Mouse (Mus musculus) kidney, adult 2 months (tissue): Measurements from ENCODE around the gene Kin. TPM values are rescaled to one million over a fixed set of nuclear protein-coding genes. Genes with fewer than 3 reads are reported as not detected.

ENCODE experiments used
- DNase-seq: peaks from one replicate; pipeline ENCODE4 v3.0.0; 2021
- H3K27ac ChIP-seq: fragments of 200-500 bp; 2 replicates; pipeline ENCODE4 v1.5.1; 2012; ENCODE audit warnings: low read depth, low read length, control low read depth, inconsistent platforms; ENCODE audit not compliant: insufficient read depth
- H3K27me3 ChIP-seq: fragments of 200-500 bp; replicated peaks from 2 replicates; pipeline ENCODE4 v1.6.1; 2012; ENCODE audit warnings: mild to moderate bottlenecking, moderate library complexity, low read length, inconsistent platforms; ENCODE audit not compliant: control insufficient read depth, insufficient read depth
- H3K36me3 ChIP-seq: fragments of 200-500 bp; 2 replicates; pipeline ENCODE4 v1.6.1; 2012; ENCODE audit warnings: mild to moderate bottlenecking, moderate library complexity, low read length, inconsistent platforms; ENCODE audit not compliant: control insufficient read depth, insufficient read depth
- H3K4me1 ChIP-seq: fragments of 200-500 bp; 2 replicates; pipeline ENCODE4 v1.6.1; 2011; ENCODE audit warnings: low read length; ENCODE audit not compliant: control insufficient read depth, insufficient read depth
- H3K4me3 ChIP-seq: fragments of 200-500 bp; 2 replicates; pipeline ENCODE4 v1.5.1; 2011; ENCODE audit warnings: mild to moderate bottlenecking, low read depth, low read length, control low read depth; ENCODE audit not compliant: insufficient read depth
- CTCF ChIP-seq: fragments of 200-500 bp; conservative IDR thresholded peaks from 2 replicates; pipeline ENCODE4 v1.5.1; 2011; ENCODE audit warnings: low read depth, mild to moderate bottlenecking, control low read depth, low read length, moderate library complexity, mixed read lengths; ENCODE audit not compliant: insufficient read depth, insufficient read length
- POLR2A ChIP-seq: fragments of 200-500 bp; IDR thresholded peaks from one replicate; pipeline ENCODE4 v1.6.1; 2011; ENCODE audit warnings: low read depth, low read length, control low read depth
- WGBS: fragments of 180-500 bp; shearing (Covaris S2); methylation state at CpG from one replicate; pipeline ENCODE4 v1.1.7; 2018; 5-methylcytosine and 5-hydroxymethylcytosine counted together
- polyA plus RNA-seq: library from polyadenylated mRNA; depleted of rRNA; stranded (reverse); fragments of >200 nt; gene quantifications from 2 replicates; pipeline ENCODE4 v1.2.3, GENCODE M21; 2012

The Kin gene
- polyA plus RNA-seq, 1 experiment: 4.6 TPM

DNA sequence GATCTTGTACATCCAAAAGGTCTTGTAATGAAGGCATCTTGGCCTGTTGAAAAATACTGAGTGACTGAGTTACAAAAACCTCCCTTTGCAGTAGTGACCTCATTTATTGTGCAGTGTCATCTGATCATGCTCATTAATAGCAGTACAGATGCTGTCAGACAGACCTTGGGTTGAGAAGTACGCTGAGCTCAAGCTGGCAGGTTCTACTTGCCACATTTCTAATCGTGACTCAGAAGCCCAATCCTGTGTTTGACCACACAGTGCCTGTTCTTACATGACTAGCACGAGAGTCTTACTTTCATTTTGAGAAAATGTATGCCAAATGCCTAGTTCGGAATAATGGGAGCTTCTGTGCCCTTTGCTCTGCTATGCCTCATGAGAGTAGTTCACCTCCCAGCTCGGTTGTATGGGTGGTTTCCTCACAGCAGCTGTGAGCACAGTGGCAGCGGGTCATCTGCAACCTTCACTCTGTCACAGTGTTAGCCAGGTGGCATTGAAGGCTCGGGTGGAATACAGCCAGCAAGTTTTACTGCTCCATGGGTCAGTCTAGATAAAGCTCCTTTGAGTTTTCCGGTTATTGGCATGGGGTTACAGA, 7.0 kb downstream of the Kin start:
- Histone ChIP-seq H3K36me3 (peaks cover 7% of the 10 kb centered on the region), H3K4me3 (no peak overlapping the region), H3K27ac (no peak overlapping the region), H3K27me3 (no peaks in the 10 kb centered on the region), H3K4me1 (no peaks in the 10 kb centered on the region)
- DNase-seq: no peak
- TF ChIP-seq CTCF (no peak), POLR2A (no peak)
- WGBS: 70% methylated on average over 8 of the region's 8 CpGs

DNA sequence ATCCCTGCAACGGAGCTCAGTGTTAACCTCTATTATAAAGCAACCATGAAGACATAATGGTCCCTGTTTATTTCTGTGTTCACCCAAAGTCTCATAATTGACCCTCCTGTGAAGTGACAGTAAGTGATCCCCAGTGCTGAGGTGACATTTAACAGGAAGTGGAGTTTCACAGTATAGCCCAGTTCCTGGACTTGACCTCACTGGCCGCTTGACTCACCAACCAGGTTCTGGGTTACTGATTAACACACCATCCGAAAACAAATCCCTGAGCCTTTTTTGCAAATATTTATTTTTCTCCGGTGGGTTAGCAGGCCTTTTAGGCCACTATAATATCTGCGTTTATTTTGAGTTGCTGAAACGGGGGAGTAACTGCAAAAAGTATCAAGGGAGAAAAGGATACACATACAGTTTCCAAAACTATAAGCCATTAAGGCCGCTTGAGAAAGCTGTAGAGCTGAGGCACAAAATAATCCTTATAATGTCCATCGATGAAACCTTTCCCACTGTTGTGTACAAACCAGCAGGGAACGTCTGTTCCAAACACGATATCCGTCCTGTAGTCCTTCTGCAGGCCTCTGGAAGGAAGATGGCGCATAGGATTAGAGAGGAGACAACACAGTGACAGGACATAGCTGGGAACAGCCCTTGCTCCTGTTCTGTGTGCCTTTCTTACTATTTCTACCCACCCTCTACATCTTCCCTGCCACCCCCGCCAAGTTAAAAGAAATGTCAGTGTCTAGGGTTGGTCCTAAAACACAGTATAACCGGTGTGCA, 14.1 kb downstream of the Kin start:
- H3K36me3 ChIP-seq: peaks cover 7% of the 10 kb centered on the region

DNA sequence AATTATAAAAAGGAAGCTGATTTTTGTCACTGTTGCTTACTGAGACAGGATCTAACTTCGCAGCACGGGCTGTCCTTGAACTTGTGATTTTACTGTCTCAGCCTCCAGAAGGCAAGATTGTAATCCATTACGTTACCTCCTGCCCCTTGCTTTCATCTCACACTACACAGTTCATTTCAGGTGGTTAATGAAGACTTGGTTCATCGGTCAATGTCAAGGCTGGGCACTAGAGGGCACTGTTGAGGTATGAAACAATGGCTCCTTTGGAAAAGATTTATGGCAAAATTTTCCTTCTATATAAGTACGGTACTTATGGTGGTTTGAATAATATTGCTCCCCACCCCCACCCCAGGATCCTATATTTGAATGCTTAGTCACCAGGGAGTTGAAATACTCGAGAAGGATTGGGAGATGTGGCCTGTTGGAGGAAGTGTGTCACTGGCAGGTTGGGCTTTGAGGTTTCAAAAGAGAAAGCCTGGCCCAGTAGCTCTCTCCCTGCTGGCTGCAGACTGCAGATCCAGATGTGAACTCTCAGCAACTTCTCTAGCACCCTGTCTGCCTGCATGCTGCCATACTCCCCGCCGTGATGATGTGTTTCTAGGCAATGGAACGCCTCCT, 18.3 kb downstream of the Kin start:
- DNase-seq: peak; percentile 54
- H3K36me3 ChIP-seq: no peaks in the 10 kb centered on the region
- WGBS: 35% methylated on average over 9 of the region's 9 CpGs

More for the DNA sequence above, 14.1 kb downstream of the Kin start:
- DNase-seq: peak; percentile 64
- Histone ChIP-seq H3K27me3 (no peaks in the 10 kb centered on the region), H3K4me1 (0 out of 2 replicates have a peak, but pooled peaks cover 3% of the 10 kb centered on the region), H3K4me3 (no peak overlapping the region), H3K27ac (no peak overlapping the region)
- no peak for TF ChIP-seq POLR2A
- TF ChIP-seq CTCF: no peak
- WGBS: 64% methylated on average over 14 of the region's 14 CpGs

DNA sequence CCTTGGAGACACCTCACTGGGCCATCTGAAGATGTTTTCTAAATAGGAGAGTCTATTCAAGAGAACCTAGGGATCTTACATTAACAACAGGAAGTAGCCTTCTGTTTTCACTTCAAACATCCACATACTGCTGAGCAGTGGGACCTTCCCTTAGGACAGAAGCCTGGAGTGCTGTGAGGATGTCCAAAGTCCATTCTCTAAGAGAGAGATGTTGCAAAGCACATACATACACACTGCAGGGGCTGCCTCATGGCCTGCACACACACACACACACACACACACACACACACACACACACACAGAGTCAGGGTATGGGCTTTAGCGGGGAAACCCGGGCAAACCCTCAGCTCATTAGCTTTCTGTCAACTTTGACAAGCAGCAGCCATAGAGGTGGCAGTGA, 20.1 kb downstream of the Kin start:
- Histone ChIP-seq H3K27me3 (no peaks in the 10 kb centered on the region), H3K27ac (no peak overlapping the region), H3K36me3 (no peaks in the 10 kb centered on the region), H3K4me3 (no peak overlapping the region), H3K4me1 (no peaks in the 10 kb centered on the region)
- TF ChIP-seq POLR2A (no peak), CTCF (no peak)
- 80% methylated on average over 2 of the region's 2 CpGs for WGBS
- DNase-seq: no peak

More for the DNA sequence above, 18.3 kb downstream of the Kin start:
- no peak overlapping the region for H3K27ac ChIP-seq
- no peak overlapping the region for H3K4me3 ChIP-seq
- peak; percentile 33; the same call in 1 of the 2 replicates for TF ChIP-seq CTCF
- TF ChIP-seq POLR2A: no peak
- no peaks in the 10 kb centered on the region for H3K27me3 ChIP-seq
- 0 out of 2 replicates have a peak, but pooled peaks cover 3% of the 10 kb centered on the region for H3K4me1 ChIP-seq

DNA sequence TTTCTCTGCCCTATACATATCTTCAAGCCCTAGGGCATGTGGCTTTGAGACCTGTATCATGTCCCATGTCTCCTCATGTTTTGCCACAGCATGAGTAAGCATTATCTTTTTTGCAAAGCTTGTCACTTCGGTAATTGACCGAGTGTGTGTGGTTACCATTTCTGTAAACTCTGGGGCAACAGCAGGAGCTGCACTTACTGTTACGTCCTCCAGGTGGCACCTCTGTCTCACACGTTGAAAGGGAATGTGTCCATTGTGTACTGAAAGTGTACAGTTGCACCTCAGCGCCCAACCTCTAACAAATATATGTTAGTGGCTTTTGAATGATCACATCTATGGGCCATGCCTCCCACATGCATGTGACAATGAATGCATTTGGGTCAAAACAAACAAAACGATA, 20.8 kb downstream of the Kin start:
- Histone ChIP-seq H3K4me1 (no peaks in the 10 kb centered on the region), H3K27ac (no peak overlapping the region), H3K36me3 (no peaks in the 10 kb centered on the region), H3K27me3 (no peaks in the 10 kb centered on the region), H3K4me3 (no peak overlapping the region)
- DNase-seq: peak; percentile 64
- WGBS: 31% methylated on average over 6 of the region's 6 CpGs
- TF ChIP-seq CTCF: peak; percentile 89
- no peak for TF ChIP-seq POLR2A

DNA sequence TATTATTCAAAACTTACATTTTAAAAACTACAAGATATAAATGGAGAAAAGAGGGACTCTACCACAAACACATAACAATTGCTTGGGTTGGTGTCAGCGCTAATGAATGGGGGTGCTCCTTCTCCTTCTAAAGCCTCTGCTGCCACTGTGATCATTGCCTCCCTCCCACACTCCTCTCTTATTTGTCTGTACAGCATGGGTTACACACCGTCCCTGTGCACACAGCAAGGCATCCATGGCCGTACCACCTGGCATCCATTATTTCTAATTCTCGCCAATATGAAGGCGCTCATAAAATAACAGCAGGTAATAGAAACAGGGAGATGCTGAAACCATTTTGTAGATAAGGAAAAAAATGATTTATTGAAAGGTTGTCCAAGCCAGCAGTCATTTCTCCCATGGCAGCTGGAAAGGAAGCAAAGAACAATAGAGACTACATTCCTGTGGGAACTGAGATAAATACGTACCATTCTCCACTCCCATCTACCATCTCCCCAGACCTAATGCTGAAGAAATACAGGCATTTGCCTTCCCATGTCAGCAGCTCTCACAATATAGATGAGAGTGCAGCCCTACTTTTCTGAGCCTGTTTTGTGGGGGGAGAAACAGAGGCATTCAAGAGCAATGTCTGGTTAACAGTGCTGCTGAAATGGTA, 28.3 kb downstream of the Kin start:
- 56% methylated on average over 6 of the region's 6 CpGs for WGBS
- no peak overlapping the region for H3K4me3 ChIP-seq
- no peaks in the 10 kb centered on the region for H3K27me3 ChIP-seq
- H3K27ac ChIP-seq: no peak overlapping the region
- no peaks in the 10 kb centered on the region for H3K4me1 ChIP-seq
- TF ChIP-seq CTCF: no peak
- no peak for TF ChIP-seq POLR2A
- no peak for DNase-seq
- H3K36me3 ChIP-seq: no peaks in the 10 kb centered on the region
